Mouse (Mus musculus) layer of hippocampus, adult 2 months (tissue): Measurements from ENCODE around the gene Adam17. TPM values are rescaled to one million over a fixed set of nuclear protein-coding genes. Genes with fewer than 3 reads are reported as not detected.
"Not testable (repeated sequence)": the region's sequence is repeated elsewhere in the genome, so short reads cannot be mapped to it uniquely, and the experiment has no call there.

Experiments used
- DNase-seq, 2 experiments: peaks; one replicate each; pipeline ENCODE4 v3.0.0; 2022; ENCODE audit warnings: low spot score in 2 of 2
- H3K27ac ChIP-seq: fragments of 200-600 bp; 2 replicates; pipeline ENCODE4 v1.8.1; 2022
- H3K4me3 ChIP-seq: fragments of 200-600 bp; 2 replicates; pipeline ENCODE4 v1.8.1; 2022; ENCODE audit warnings: mild to moderate bottlenecking
- CTCF ChIP-seq: fragments of 200-600 bp; conservative IDR thresholded peaks from 2 replicates; pipeline ENCODE4 v1.8.1; 2022; ENCODE audit warnings: antibody characterized with exemption, mild to moderate bottlenecking, moderate library complexity
- long read RNA-seq, 2 experiments: library from polyadenylated mRNA; stranded (forward); transcript quantifications; one replicate each; pipeline ENCODE4 v2.0.0; 2021; ENCODE audit warnings: borderline mapping rate in 2 of 2
- total RNA-seq, 2 experiments: library from RNA; stranded (reverse); gene quantifications; 2 replicates each; pipeline ENCODE4 v1.2.3; 2021

The Adam17 gene
- total RNA-seq: 10 to 100 TPM; 16.9 to 17.0 TPM
- long read RNA-seq, experiment 1, full-length matches to known transcripts: 7 of 13 reads
- long read RNA-seq, experiment 1, partial matches to known transcripts: 2 of 13 reads
- long read RNA-seq, experiment 1, other reads (novel, unspliced or antisense): 4 of 13 reads
- long read RNA-seq, experiment 2, full-length matches to known transcripts: 6 of 10 reads
- long read RNA-seq, experiment 2, partial matches to known transcripts: 2 of 10 reads
- long read RNA-seq, experiment 2, other reads (novel, unspliced or antisense): 2 of 10 reads

GRCm38 (mm10) chr12:21373100-21373819 lies at the start of gene Adam17:
Gene Adam17, minus strand, starts transcription at chr12:21373632.
- TF ChIP-seq CTCF: peak; percentile 85
- DNase-seq: peak; percentile 96 to 97
- peak within 1 kb of the TSS; percentile 97 for H3K27ac ChIP-seq

GRCm38 (mm10) chr12:21418621-21419131 lies 45.2 kb upstream of the Adam17 start:
- peak overlapping the region; percentile 77 for H3K4me3 ChIP-seq
- H3K27ac ChIP-seq: peak overlapping the region; percentile 93
- DNase-seq: peak in 1 of 2 experiments; percentile 28
- no peak for TF ChIP-seq CTCF

More at GRCm38 (mm10) chr12:21373100-21373819, at the start of gene Adam17:
- peak within 1 kb of the TSS; percentile 85 for H3K4me3 ChIP-seq

- TF ChIP-seq CTCF: no peak
- peak overlapping the region; percentile 77 for H3K4me3 ChIP-seq
- peak overlapping the region; percentile 93 for H3K27ac ChIP-seq
- DNase-seq: no peak
Observed at GRCm38 (mm10) chr12:21418083-21418482, 44.7 kb upstream of the Adam17 start.

GRCm38 (mm10) chr12:21417100-21418070 lies 44.0 kb upstream of the Adam17 start, which contains the start of gene Ywhaq:
Gene Ywhaq, minus strand, starts transcription at chr12:21417637.
- H3K4me3 ChIP-seq: peak within 1 kb of the TSS; percentile 77

GRCm38 (mm10) chr12:21416506-21416905 lies 43.1 kb upstream of the Adam17 start:
- Histone ChIP-seq H3K27ac (peak overlapping the region; percentile 84), H3K4me3 (peak overlapping the region; percentile 77)
- TF ChIP-seq CTCF: no peak
- DNase-seq: no peak

More at GRCm38 (mm10) chr12:21417100-21418070, 44.0 kb upstream of the Adam17 start, which contains the start of gene Ywhaq:
- DNase-seq: peak; percentile 97
- no peak for TF ChIP-seq CTCF
- H3K27ac ChIP-seq: peak within 1 kb of the TSS; percentile 99

GRCm38 (mm10) chr12:21410620-21411019 lies 37.2 kb upstream of the Adam17 start:
- H3K27ac ChIP-seq: no peak overlapping the region
- no peak for DNase-seq
- TF ChIP-seq CTCF: no peak
- no peak overlapping the region for H3K4me3 ChIP-seq

- no peak for DNase-seq
- Histone ChIP-seq H3K4me3 (no peak overlapping the region), H3K27ac (no peak overlapping the region)
- TF ChIP-seq CTCF: no peak
Observed at GRCm38 (mm10) chr12:21409651-21410050, 36.2 kb upstream of the Adam17 start.

GRCm38 (mm10) chr12:21408789-21409367 lies 35.4 kb upstream of the Adam17 start:
- Histone ChIP-seq H3K4me3 (no peak overlapping the region), H3K27ac (no peak overlapping the region)
- DNase-seq: no peak
- TF ChIP-seq CTCF: no peak

- Histone ChIP-seq H3K4me3 (no peak overlapping the region), H3K27ac (no peak overlapping the region)
- TF ChIP-seq CTCF: no peak
- DNase-seq: no peak
Observed at GRCm38 (mm10) chr12:21402771-21403170, 29.3 kb upstream of the Adam17 start.

GRCm38 (mm10) chr12:21386201-21386600 lies 12.8 kb upstream of the Adam17 start:
- TF ChIP-seq CTCF: no peak

GRCm38 (mm10) chr12:21378765-21379346 lies 5.4 kb upstream of the Adam17 start:
- DNase-seq, H3K27ac ChIP-seq: not testable (repeated sequence)

More at GRCm38 (mm10) chr12:21386201-21386600, 12.8 kb upstream of the Adam17 start:
- DNase-seq: no peak
- Histone ChIP-seq H3K27ac (no peak overlapping the region), H3K4me3 (no peak overlapping the region)

More at GRCm38 (mm10) chr12:21378765-21379346, 5.4 kb upstream of the Adam17 start:
- not testable (repeated sequence) for H3K4me3 ChIP-seq
